Mouse (Mus musculus) kidney, embryonic 15.5 days (tissue): ENCODE measurements at regions not wholly inside any gene's neighbourhood (a gene's known extent, or its start where the extent isn't known, plus 50 kb on each side); places are given as distances from the start of the nearest gene placed in this dataset.

ENCODE experiments used
- ATAC-seq: fragments of 200-750 bp; cut with Nextera tagmentation; replicated peaks from 2 replicates; pipeline ENCODE4 v1.8.0; 2017; ENCODE audit warnings: moderate TSS enrichment; ENCODE audit not compliant: low FRiP score
- H3K27ac ChIP-seq: fragments of 300-500 bp; sonication (generic); 2 replicates; pipeline ENCODE4 v1.5.1; 2015; ENCODE audit warnings: mild to moderate bottlenecking, inconsistent platforms
- H3K27me3 ChIP-seq: fragments of 300-500 bp; sonication (generic); 2 replicates; pipeline ENCODE4 v1.6.1; 2015; ENCODE audit warnings: inconsistent platforms
- H3K36me3 ChIP-seq: fragments of 300-500 bp; sonication (generic); 2 replicates; pipeline ENCODE4 v1.6.1; 2015; ENCODE audit warnings: inconsistent platforms
- H3K4me1 ChIP-seq: fragments of 300-500 bp; sonication (generic); 2 replicates; pipeline ENCODE4 v1.6.1; 2015; ENCODE audit warnings: inconsistent platforms
- H3K4me2 ChIP-seq: fragments of 300-500 bp; sonication (generic); 2 replicates; pipeline ENCODE4 v1.6.1; 2015; ENCODE audit warnings: moderate library complexity, mild to moderate bottlenecking, inconsistent platforms
- H3K4me3 ChIP-seq: fragments of 300-500 bp; sonication (generic); replicated peaks from 2 replicates; pipeline ENCODE4 v1.5.1; 2015; ENCODE audit warnings: mild to moderate bottlenecking, inconsistent platforms
- H3K9ac ChIP-seq: fragments of 300-500 bp; sonication (generic); 2 replicates; pipeline ENCODE4 v1.6.1; 2015; ENCODE audit warnings: mild to moderate bottlenecking, inconsistent platforms
- H3K9me3 ChIP-seq: fragments of 300-500 bp; sonication (generic); replicated peaks from 2 replicates; pipeline ENCODE4 v1.6.1; 2016; ENCODE audit warnings: inconsistent platforms
- WGBS: fragments of 180-500 bp; shearing (Covaris S2); methylation state at CpG from one replicate; pipeline ENCODE4 v1.1.7; 2015; ENCODE audit warnings: mixed read lengths; 5-methylcytosine and 5-hydroxymethylcytosine counted together

DNA sequence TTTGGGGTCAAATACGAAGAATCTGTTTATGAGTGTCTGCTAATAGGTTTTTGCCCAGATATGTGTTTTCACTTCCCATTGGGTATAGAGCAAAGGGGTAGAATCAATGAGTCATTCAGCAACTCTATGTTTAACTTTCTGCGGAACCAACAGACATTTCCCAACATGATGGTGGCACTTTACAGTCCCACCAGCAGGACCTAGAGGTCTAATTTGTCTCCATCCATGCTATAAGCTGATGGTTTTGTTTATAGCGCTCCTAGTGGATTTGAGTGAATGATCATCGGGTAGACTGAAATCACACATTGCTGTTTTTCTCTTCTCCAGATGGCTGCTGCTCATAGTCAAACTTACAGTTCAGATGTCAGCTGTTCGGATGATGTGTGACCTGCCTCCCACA lies 99.7 kb upstream of the Arid5b start:
- ATAC-seq = no peak
- Histone ChIP-seq H3K27ac (no peak overlapping the region), H3K4me2 (no peak overlapping the region), H3K9me3 (no peaks in the 10 kb centered on the region), H3K27me3 (no peaks in the 10 kb centered on the region), H3K4me1 (no peaks in the 10 kb centered on the region), H3K36me3 (no peaks in the 10 kb centered on the region), H3K9ac (no peak overlapping the region), H3K4me3 (no peak overlapping the region)
- 79% methylated on average over 5 of the region's 5 CpGs for WGBS

GRCm38 (mm10) chr10:68377479-68377878 lies 98.9 kb upstream of the Arid5b start:
- Histone ChIP-seq H3K9me3 (no peaks in the 10 kb centered on the region), H3K4me2 (no peak overlapping the region), H3K27ac (no peak overlapping the region), H3K9ac (no peak overlapping the region), H3K36me3 (no peaks in the 10 kb centered on the region), H3K27me3 (no peaks in the 10 kb centered on the region), H3K4me3 (no peak overlapping the region), H3K4me1 (no peaks in the 10 kb centered on the region)
- no peak for ATAC-seq
- 90% methylated on average over 4 of the region's 4 CpGs for WGBS

DNA sequence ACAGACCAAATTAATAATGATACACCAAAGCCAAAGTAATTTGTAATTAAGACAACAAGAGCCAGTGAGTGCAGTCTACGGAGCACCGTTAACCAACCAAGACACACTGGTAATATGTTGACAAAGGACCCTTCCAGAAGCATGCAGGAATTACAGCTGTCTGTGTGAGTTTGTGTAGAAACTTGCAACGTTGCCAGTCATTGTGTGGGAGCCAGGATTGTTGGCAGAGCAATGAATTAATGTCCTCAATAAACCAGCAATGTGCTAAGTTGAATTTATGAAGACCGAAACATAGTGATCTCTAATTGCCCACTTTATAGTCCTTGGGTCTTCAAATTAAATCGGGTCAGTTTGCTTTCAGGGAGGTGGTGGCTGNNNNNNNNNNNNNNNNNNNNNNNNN lies 95.3 kb upstream of the Arid5b start:
- WGBS = 56% methylated on average over 5 of the region's 5 CpGs

GRCm38 (mm10) chr10:68371785-68372184 lies 93.2 kb upstream of the Arid5b start:
- H3K27ac ChIP-seq = no peak overlapping the region
- H3K4me1 ChIP-seq = no peaks in the 10 kb centered on the region
- H3K4me2 ChIP-seq = no peak overlapping the region
- no peak overlapping the region for H3K4me3 ChIP-seq
- no peak overlapping the region for H3K9ac ChIP-seq
- H3K27me3 ChIP-seq = no peaks in the 10 kb centered on the region
- H3K36me3 ChIP-seq = no peaks in the 10 kb centered on the region
- ATAC-seq = no peak
- 88% methylated on average over 6 of the region's 6 CpGs for WGBS
- H3K9me3 ChIP-seq = no peaks in the 10 kb centered on the region

More for the DNA sequence above, 95.3 kb upstream of the Arid5b start:
- no peak overlapping the region for H3K9ac ChIP-seq
- no peak overlapping the region for H3K27ac ChIP-seq
- no peaks in the 10 kb centered on the region for H3K27me3 ChIP-seq
- no peak overlapping the region for H3K4me3 ChIP-seq
- no peak overlapping the region for H3K4me2 ChIP-seq
- no peaks in the 10 kb centered on the region for H3K9me3 ChIP-seq
- no peaks in the 10 kb centered on the region for H3K36me3 ChIP-seq
- no peaks in the 10 kb centered on the region for H3K4me1 ChIP-seq
- ATAC-seq = no peak

DNA sequence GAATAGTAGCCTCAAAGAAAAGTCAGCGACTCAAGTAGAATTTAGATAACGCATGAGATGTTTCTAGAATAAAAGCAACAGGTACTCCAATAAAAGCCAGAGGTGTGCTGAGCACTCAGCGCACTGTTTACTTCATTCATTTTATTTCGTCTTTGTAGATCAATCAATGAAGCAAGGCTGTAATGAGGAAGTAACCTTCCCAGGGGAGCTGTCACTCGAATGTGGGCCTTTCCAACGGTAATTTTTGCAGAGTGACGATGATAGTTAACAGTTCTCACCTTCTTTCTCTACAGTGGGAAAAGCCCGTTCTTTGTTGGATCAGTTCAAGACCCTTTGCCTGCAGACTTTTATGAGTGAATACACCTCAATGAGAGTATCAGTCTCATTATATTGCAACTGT lies 92.4 kb upstream of the Arid5b start:
- H3K27ac ChIP-seq = no peak overlapping the region
- 88% methylated on average over 8 of the region's 8 CpGs for WGBS
- no peaks in the 10 kb centered on the region for H3K36me3 ChIP-seq
- no peaks in the 10 kb centered on the region for H3K27me3 ChIP-seq
- no peak for ATAC-seq
- H3K4me3 ChIP-seq = no peak overlapping the region
- no peaks in the 10 kb centered on the region for H3K4me1 ChIP-seq
- no peak overlapping the region for H3K4me2 ChIP-seq
- H3K9me3 ChIP-seq = no peaks in the 10 kb centered on the region
- no peak overlapping the region for H3K9ac ChIP-seq

DNA sequence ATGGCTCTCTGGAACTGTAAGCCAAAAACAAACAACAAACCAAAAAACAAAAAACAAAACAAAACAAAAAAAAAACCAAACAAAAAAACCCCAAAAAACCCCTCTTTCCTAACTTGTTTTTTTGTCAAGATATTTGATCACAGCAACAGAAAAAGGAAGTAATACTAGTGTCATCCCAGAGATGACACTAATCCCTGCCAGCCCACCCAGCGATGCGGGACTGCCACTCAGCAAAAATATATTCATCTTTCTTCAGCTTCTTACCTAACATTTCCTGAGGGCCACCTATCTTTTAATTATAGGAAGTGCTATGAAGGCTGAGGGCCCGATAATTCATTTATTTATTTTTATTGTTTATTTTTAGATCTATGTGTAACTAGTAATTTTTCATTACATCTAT lies 88.3 kb upstream of the Arid5b start:
- Histone ChIP-seq H3K4me3 (no peak overlapping the region), H3K27ac (no peak overlapping the region), H3K36me3 (no peaks in the 10 kb centered on the region), H3K27me3 (no peaks in the 10 kb centered on the region), H3K4me1 (no peaks in the 10 kb centered on the region), H3K9me3 (peaks cover 5% of the 10 kb centered on the region; the same call in 1 of the 2 replicates), H3K9ac (no peak overlapping the region), H3K4me2 (no peak overlapping the region)
- 95% methylated on average over 3 of the region's 3 CpGs for WGBS
- no peak for ATAC-seq

DNA sequence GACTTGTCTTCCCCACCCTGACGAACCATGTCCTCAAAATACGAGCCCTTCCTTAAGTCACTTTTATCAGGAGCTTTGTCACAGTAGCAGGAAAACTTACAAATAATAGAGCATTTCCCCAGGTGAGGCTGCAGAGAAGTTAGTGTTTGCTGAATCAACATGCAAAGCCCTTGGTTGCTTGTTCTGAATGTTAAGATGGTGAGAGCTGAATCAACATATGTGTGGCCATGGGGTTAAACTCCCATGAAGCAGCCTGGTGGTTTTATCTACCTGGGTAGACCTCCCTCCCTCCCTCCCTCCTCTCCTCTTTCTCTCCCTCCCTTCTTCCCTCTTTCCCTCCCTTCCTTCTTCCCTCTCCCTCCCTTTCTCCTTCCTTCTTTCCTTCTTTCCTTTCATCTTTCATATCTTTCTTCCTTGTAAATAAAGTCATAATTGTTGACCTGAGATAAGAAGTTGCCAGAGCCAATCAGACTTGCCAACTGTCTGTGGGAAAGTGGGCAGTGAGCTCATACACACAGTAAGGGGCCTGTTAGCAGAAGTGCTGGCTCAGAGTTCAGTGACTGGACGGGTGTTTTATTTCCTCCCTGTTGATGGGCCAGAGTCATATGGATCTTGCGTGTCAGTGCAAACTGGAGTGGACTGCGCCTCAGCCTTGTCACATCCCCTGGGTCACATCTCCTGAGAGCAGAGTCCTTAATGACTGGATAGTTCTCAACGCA lies 82.4 kb upstream of the Arid5b start:
- no peak overlapping the region for H3K27ac ChIP-seq

GRCm38 (mm10) chr10:68359135-68359534 lies 80.6 kb upstream of the Arid5b start:
- peaks cover 29% of the 10 kb centered on the region for H3K4me1 ChIP-seq
- H3K36me3 ChIP-seq = no peaks in the 10 kb centered on the region
- 100% methylated on average over 2 of the region's 2 CpGs for WGBS
- no peaks in the 10 kb centered on the region for H3K27me3 ChIP-seq
- ATAC-seq = no peak
- no peaks in the 10 kb centered on the region for H3K9me3 ChIP-seq
- no peak overlapping the region for H3K27ac ChIP-seq
- H3K9ac ChIP-seq = no peak overlapping the region
- H3K4me2 ChIP-seq = no peak overlapping the region
- no peak overlapping the region for H3K4me3 ChIP-seq

More for the DNA sequence above, 82.4 kb upstream of the Arid5b start:
- no peak overlapping the region for H3K9ac ChIP-seq
- 75% methylated on average over 6 of the region's 6 CpGs for WGBS
- H3K36me3 ChIP-seq = no peaks in the 10 kb centered on the region
- H3K27me3 ChIP-seq = no peaks in the 10 kb centered on the region
- H3K4me3 ChIP-seq = no peak overlapping the region
- ATAC-seq = no peak
- peaks cover 5% of the 10 kb centered on the region; the same call in 1 of the 2 replicates for H3K9me3 ChIP-seq
- peaks cover 13% of the 10 kb centered on the region for H3K4me1 ChIP-seq
- no peak overlapping the region for H3K4me2 ChIP-seq

- 17% methylated on average over 6 of the region's 6 CpGs for WGBS
- peak overlapping the region; percentile 70 for H3K27ac ChIP-seq
Measured at GRCm38 (mm10) chr10:68356973-68357372, 78.4 kb upstream of the Arid5b start.

GRCm38 (mm10) chr10:68356521-68356920 lies 78.0 kb upstream of the Arid5b start:
- WGBS = 43% methylated on average over 5 of the region's 5 CpGs
- no peak for ATAC-seq
- no peak overlapping the region for H3K9ac ChIP-seq
- no peak overlapping the region for H3K4me3 ChIP-seq
- peak overlapping the region; percentile 70 for H3K27ac ChIP-seq
- no peaks in the 10 kb centered on the region for H3K27me3 ChIP-seq
- peaks cover 50% of the 10 kb centered on the region for H3K4me1 ChIP-seq
- no peaks in the 10 kb centered on the region for H3K36me3 ChIP-seq
- no peak overlapping the region for H3K4me2 ChIP-seq
- no peaks in the 10 kb centered on the region for H3K9me3 ChIP-seq

More at GRCm38 (mm10) chr10:68356973-68357372, 78.4 kb upstream of the Arid5b start:
- ATAC-seq = no peak
- Histone ChIP-seq H3K9ac (no peak overlapping the region), H3K4me2 (no peak overlapping the region), H3K27me3 (no peaks in the 10 kb centered on the region), H3K4me3 (no peak overlapping the region), H3K9me3 (no peaks in the 10 kb centered on the region), H3K4me1 (peaks cover 48% of the 10 kb centered on the region), H3K36me3 (no peaks in the 10 kb centered on the region)

GRCm38 (mm10) chr10:68356093-68356485 lies 77.5 kb upstream of the Arid5b start:
- H3K9me3 ChIP-seq = no peaks in the 10 kb centered on the region
- H3K9ac ChIP-seq = no peak overlapping the region
- peak overlapping the region; percentile 14 for H3K4me2 ChIP-seq
- no peaks in the 10 kb centered on the region for H3K27me3 ChIP-seq
- WGBS = 18% methylated on average over 6 of the region's 6 CpGs
- no peaks in the 10 kb centered on the region for H3K36me3 ChIP-seq
- H3K4me3 ChIP-seq = no peak overlapping the region
- no peak for ATAC-seq
- H3K4me1 ChIP-seq = peaks cover 55% of the 10 kb centered on the region
- peak overlapping the region; percentile 86 for H3K27ac ChIP-seq

- Histone ChIP-seq H3K9ac (no peak overlapping the region), H3K4me2 (peak overlapping the region; percentile 14), H3K27me3 (no peaks in the 10 kb centered on the region), H3K4me3 (no peak overlapping the region), H3K9me3 (no peaks in the 10 kb centered on the region), H3K36me3 (no peaks in the 10 kb centered on the region), H3K27ac (peak overlapping the region; percentile 86), H3K4me1 (peaks cover 59% of the 10 kb centered on the region)
- ATAC-seq = no peak
- 21% methylated on average over 6 of the region's 6 CpGs for WGBS
Measured at GRCm38 (mm10) chr10:68355471-68356092, 77.0 kb upstream of the Arid5b start.
